Mouse (Mus musculus) gastrocnemius, postnatal 36 days (tissue): Measurements from ENCODE around the gene Ror1. TPM values are rescaled to one million over a fixed set of nuclear protein-coding genes. Genes with fewer than 3 reads are reported as not detected.

Source experiments
- DNase-seq, 2 experiments: peaks; one replicate each; pipeline ENCODE4 v3.0.0; 2022
- intact Hi-C: fragments of 180-260 bp; cut with DNase I; formaldehyde crosslinking; loops from one replicate; pipeline ENCODE4 v1.15.1; 2025
- total RNA-seq, 2 experiments: library from RNA; stranded (reverse); gene quantifications; 2 replicates each; pipeline ENCODE4 v1.2.3; 2021

Ror1 gene
- total RNA-seq, 2 experiments from 2014 or later, result 1.2 to 1.7 TPM

- no peak for DNase-seq
- intact Hi-C loops, result no loop called here
Measured at GRCm38 (mm10) chr4:100203066-100203465, 107.5 kb downstream of the Ror1 start.

GRCm38 (mm10) chr4:100203688-100204087 is 108.1 kb downstream of the Ror1 start:
- DNase-seq, result no peak
- intact Hi-C loops, result no loop called here

DNA sequence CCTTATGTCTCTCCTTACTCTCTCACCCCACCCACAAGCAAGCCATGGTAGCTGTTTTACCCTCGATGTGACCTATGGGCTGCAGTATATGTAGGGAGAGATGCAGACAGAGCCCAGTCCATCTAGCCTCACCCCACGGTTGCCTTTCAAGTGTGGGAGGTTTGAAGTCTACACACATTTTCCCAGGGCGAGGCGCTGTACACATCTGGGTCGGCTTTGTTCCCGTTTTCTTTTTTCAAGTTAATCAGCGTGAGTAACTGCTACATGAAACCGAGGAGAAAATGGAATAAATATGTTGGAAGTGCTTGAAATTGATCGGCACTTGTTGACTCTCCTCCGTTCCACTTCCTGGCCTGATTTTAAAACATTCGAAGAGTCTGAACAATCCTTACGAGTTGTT is 108.8 kb downstream of the Ror1 start:
- intact Hi-C loops, result no loop called here

DNA sequence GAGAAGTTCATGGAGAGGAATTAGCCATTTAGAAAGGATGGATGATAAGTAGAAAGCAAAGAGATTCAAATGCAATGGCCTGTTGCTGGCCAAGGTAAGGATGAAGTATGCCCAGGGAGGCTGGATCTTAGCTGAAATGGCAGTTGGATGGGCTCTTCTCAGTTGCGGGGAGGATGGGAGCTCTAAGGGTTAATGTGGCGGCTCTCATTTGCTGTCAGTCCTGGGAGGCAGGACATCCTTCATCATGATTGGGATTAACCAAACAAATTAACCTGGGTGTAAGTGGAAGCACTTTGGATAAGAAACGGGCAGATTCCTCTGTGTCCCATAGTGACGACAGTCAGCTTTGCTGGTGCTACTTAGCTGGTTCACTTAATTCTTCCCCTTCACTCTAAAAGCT is 112.5 kb downstream of the Ror1 start:
- intact Hi-C loops, result no loop called here
- DNase-seq, result no peak

More for the DNA sequence above, 108.8 kb downstream of the Ror1 start:
- DNase-seq, result no peak

- no peak for DNase-seq
- intact Hi-C loops, result no loop called here
Measured at GRCm38 (mm10) chr4:100209106-100209505, 113.5 kb downstream of the Ror1 start.

DNA sequence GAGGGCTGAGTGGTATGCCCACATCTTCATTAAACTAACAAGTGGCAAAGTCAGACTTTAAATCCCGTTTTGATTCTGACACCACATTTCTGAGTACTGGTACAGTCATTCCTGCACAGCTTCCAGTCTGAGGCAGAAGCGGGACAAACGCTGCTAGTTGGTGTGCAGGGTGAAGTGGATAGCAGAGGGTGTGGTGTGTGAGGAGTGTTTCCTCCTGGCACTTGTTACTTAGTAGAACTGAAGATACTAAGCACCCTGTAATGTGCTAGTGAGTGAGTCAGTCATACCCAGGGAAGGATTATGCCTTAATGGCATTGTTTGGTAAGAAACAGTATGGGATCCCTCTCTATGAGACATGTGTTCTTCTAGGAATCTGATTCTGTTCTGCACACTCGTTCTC is 115.7 kb downstream of the Ror1 start:
- intact Hi-C loops, result loop anchor here (5.0 kb wide), 1 partner anchor 196 kb away; no protein-coding TSS in a partner anchor
- no peak for DNase-seq

GRCm38 (mm10) chr4:100214324-100215215 is 119.0 kb downstream of the Ror1 start:
- no peak for DNase-seq
- intact Hi-C loops, result loop anchor here (5.0 kb wide), 1 partner anchor 193 kb away; no protein-coding TSS in a partner anchor

- intact Hi-C loops, result no loop called here
- DNase-seq, result no peak
Measured at GRCm38 (mm10) chr4:100216587-100216986, 121.0 kb downstream of the Ror1 start.

DNA sequence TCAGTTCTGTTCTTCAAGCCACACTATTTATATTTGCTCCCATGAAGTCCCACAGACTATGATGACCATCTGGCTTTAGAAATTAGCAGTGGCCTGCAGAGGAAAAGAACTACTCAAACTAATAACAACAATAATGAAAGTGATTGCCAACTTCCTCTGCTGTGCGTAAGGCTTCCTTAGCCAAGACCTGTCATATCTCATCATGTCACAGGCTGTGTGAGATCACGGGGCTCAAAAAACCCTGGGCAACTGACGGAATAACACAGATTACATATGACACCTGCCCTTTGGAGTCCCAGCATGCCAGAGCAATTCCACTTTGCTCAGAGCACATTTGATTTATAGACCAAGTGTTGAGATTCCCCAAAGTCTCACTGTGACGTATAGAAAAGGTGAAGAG is 123.4 kb downstream of the Ror1 start:
- DNase-seq, result no peak
- intact Hi-C loops, result no loop called here

DNA sequence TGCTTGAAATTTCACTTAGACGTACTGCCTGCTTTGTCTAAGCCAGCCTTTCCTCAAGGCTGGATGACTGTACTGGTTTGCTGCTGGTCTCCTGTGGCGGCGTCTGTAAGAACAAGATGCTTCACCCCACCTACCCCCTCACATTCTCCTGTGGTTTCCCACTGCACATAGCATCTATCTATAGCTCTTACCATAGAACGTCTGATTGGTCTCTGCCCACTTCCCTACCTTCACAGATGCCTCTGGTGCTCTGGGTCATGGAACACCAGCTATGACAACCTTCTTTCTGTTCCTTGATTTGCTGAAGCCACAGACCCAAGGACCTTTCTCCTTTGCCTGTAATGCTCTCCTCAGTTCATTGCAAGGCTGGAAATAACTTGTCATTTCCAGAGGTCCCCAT is 124.0 kb downstream of the Ror1 start:
- intact Hi-C loops, result no loop called here
- DNase-seq, result no peak

- intact Hi-C loops, result no loop called here
- DNase-seq, result no peak
Measured at GRCm38 (mm10) chr4:100221978-100222737, 126.6 kb downstream of the Ror1 start.

DNA sequence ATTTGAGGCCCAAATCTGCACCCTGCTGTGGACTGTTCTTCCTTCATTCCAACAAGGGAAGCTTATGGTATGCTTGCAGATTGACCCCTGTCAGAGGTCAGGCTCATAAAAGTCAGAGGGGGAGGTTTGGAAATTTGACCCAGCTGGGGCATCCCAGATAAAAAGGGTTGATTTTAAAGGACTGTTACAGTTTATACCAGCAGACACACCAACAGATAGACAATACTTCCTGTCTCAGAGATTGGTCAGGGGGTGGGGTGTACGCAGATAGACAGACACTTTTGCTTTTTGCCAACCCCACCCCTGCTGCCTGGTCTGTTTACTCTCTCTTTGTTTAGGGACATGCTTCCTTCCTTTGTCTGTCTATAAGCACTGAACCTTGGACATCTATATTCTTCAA is 127.9 kb downstream of the Ror1 start:
- intact Hi-C loops, result no loop called here
- DNase-seq, result no peak

- intact Hi-C loops, result no loop called here
- DNase-seq, result no peak
Measured at GRCm38 (mm10) chr4:100223965-100224364, 128.4 kb downstream of the Ror1 start.

- intact Hi-C loops, result no loop called here
- DNase-seq, result no peak
Measured at GRCm38 (mm10) chr4:100226619-100227018, 131.0 kb downstream of the Ror1 start.

DNA sequence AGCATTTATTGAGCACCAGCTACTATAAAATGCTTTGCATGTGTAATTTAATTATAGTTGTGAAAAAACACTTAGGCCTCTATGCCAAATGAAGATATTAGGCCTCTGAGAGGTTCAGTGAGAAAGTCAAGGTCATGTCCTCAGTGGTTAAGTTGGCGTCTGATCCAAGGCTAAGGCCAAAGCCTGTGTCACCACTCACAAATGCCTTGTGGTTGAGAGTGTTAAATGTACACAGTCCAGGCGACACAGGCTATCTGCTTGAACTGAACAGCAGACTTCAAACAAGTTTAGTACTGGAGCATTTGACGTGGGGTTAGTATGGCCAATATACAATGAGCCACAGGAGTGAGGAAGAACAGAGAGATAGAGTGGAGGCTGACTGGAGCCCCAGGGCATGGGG is 132.5 kb downstream of the Ror1 start:
- DNase-seq, result no peak
- intact Hi-C loops, result no loop called here

DNA sequence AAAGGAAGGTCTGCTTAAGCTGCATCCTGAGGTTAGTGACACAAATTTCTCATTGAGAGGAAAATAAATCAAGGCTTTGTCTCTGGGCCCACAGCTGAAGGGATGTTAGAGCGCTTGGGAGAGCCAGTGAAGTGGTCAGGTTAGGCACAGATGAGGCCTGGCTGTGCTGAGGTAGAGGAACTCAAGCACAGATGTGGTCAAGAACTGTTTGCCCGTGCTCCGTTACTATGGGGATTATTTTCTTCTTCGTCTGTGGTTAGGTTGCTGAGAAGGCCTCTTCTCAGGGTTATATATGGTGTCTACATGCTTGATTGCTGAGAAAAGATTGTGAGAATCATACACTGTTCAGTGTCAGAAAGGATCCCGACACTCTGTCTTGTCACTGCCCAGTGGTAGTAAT is 134.7 kb downstream of the Ror1 start:
- intact Hi-C loops, result no loop called here
- no peak for DNase-seq

DNA sequence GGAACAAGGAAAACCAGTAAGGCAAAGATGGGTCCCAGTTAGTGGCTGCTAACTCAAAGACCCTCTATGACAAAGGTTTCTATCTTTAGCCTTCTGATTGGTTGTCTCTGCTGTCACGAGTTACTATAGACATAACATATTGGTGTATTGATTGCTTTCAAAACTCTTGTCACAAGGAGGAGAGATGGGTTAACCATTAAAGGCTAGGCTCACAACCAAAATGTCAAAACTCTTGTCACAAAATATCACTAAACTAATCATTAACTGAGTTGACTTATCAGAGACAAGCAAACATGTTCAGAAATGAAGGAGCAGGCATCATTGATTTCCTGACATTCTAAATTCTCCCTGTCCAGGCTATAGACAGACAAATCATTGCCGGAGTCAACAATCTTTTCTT is 135.4 kb downstream of the Ror1 start:
- intact Hi-C loops, result no loop called here

GRCm38 (mm10) chr4:100231906-100232305 is 136.3 kb downstream of the Ror1 start:
- intact Hi-C loops, result no loop called here
- DNase-seq, result no peak

More for the DNA sequence above, 135.4 kb downstream of the Ror1 start:
- DNase-seq, result no peak

DNA sequence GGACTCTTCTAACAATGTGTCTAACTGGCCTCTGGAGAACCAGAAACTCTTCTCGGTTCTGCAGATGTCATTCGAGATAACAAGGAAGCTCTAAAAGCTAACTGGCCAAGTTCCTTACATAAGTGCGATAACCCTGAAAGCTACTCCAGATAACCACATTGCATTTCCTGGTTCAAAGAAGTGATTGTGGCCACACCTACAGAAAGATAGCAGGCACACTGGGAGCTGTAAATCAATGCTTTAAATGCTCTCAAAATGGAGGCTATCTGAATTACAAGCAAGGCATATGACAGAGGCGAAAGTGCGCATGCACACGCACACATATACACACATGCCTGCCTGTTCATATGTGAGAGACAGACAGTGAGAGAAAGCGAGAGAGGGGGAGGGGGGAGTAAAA is 136.9 kb downstream of the Ror1 start:
- DNase-seq, result no peak
- intact Hi-C loops, result no loop called here

- intact Hi-C loops, result no loop called here
- DNase-seq, result no peak
Measured at GRCm38 (mm10) chr4:100233770-100234169, 138.2 kb downstream of the Ror1 start.

GRCm38 (mm10) chr4:100236339-100236738 is 140.7 kb downstream of the Ror1 start:
- no peak for DNase-seq
- intact Hi-C loops, result no loop called here
